Mouse (Mus musculus) heart, embryonic 14.5 days (tissue): ENCODE results near the gene Plxnc1. TPM values are rescaled to one million over a fixed set of nuclear protein-coding genes. Genes with fewer than 3 reads are reported as not detected.

Experiments used
- ATAC-seq: fragments of 200-750 bp; cut with Nextera tagmentation; 2 replicates; pipeline ENCODE4 v1.8.0; 2017; ENCODE audit warnings: low read depth, moderate TSS enrichment; ENCODE audit not compliant: insufficient number of reproducible peaks, insufficient read depth, low FRiP score
- H3K27ac ChIP-seq, 2 experiments: fragments of 200-500 bp in 1 of 2; fragments of 300-500 bp in 1 of 2; sonication (generic) in 1 of 2; replicated peaks in 1 of 2; 2 replicates each; pipeline ENCODE4 v1.5.1; 2012 to 2014; ENCODE audit warnings: low read depth in 2 of 2, low read length in 2 of 2, control low read depth in 1 of 2, mild to moderate bottlenecking in 1 of 2, mixed read lengths in 1 of 2; ENCODE audit not compliant: control insufficient read depth in 1 of 2, insufficient read depth in 1 of 2
- H3K27me3 ChIP-seq: fragments of 300-500 bp; sonication (generic); 2 replicates; pipeline ENCODE4 v1.6.1; 2014; ENCODE audit warnings: mild to moderate bottlenecking, low read length, control low read depth; ENCODE audit not compliant: control insufficient read depth, insufficient read depth
- H3K36me3 ChIP-seq: fragments of 300-500 bp; sonication (generic); 2 replicates; pipeline ENCODE4 v1.6.1; 2014; ENCODE audit warnings: mild to moderate bottlenecking, control low read depth, low read length, mixed read lengths; ENCODE audit not compliant: control insufficient read depth, insufficient read depth
- H3K4me1 ChIP-seq, 2 experiments: fragments of 200-500 bp in 1 of 2; fragments of 300-500 bp in 1 of 2; sonication (generic) in 1 of 2; 2 replicates each; pipeline ENCODE4 v1.6.1; 2012 to 2014; ENCODE audit warnings: low read length in 2 of 2, control low read depth in 1 of 2, mixed read lengths in 1 of 2; ENCODE audit not compliant: control insufficient read depth in 2 of 2, insufficient read depth in 2 of 2
- H3K4me2 ChIP-seq: fragments of 300-500 bp; sonication (generic); 2 replicates; pipeline ENCODE4 v1.6.1; 2014; ENCODE audit warnings: mild to moderate bottlenecking, low read length
- H3K4me3 ChIP-seq, 2 experiments: fragments of 200-500 bp in 1 of 2; fragments of 300-500 bp in 1 of 2; sonication (generic) in 1 of 2; 2 replicates each; pipeline ENCODE4 v1.5.1; 2012 to 2014; ENCODE audit warnings: low read length in 2 of 2, mild to moderate bottlenecking in 2 of 2, control low read depth in 1 of 2, low read depth in 1 of 2, moderate library complexity in 1 of 2; ENCODE audit not compliant: control insufficient read depth in 1 of 2, insufficient read depth in 1 of 2
- H3K9ac ChIP-seq: fragments of 300-500 bp; sonication (generic); 2 replicates; pipeline ENCODE4 v1.6.1; 2014; ENCODE audit warnings: mild to moderate bottlenecking, low read length
- H3K9me3 ChIP-seq: fragments of 300-500 bp; sonication (generic); 2 replicates; pipeline ENCODE4 v1.6.1; 2016; ENCODE audit warnings: low read length, control low read depth; ENCODE audit not compliant: control insufficient read depth
- whole genome bisulfite sequencing: fragments of 180-500 bp; shearing (Covaris S2); extraction: QIAGEN DNeasy Blood & Tissue Kit; methylation state at CpG from one replicate; pipeline ENCODE4 v1.1.7; 2014; 5-methylcytosine and 5-hydroxymethylcytosine counted together
- polyA plus RNA-seq: library from polyadenylated mRNA; unstranded; fragments of >200 nt; fragmentation: Nextera tagmentation; extraction: Ambion mirVana; gene quantifications from 2 replicates; pipeline ENCODE4 v1.2.1, GENCODE M21; 2014

The Plxnc1 gene
- polyA plus RNA-seq, 1 experiment from 2014 or later, result 6.9 TPM

DNA sequence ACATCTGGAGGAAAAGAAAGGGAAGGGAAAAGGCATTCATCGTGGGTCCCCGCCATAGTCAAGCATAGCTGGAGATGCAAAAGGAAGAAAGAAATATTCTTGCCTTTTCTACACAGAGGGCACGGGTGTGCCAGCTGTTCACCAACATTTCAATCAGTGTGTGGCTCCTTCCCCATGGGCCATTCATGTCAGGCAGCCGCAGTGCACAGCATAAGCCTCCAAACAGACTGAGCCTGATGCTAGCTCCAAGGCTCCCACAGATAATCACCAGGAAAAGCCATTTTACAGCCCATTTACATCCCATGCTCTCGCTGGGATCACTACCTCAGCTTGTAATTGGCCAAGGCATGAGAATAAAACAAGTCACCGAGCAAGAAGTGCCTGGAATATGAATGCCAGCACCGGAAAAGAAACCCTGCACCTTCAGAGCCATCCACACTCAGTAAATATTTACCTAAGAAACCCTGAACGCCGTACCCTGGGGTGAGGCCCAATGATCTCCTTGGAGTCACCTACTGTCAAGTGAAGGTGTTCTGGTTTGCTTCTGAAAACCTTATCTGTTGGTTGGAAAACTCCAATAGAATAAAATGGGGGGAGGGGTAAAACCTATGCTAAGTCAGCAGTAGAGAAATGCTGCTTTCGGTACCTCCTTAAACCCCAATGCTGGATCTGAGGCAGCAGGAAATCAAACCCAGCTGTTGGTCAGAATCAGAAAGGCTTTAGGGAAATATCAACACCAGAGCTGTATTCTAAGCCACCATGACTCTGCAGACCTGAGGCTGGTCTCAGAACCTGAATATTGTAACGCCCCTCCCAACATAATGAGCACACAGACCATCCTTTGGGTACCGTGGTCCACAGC is 77.4 kb downstream of the Plxnc1 start:
- H3K27me3 ChIP-seq, result no peaks in the 10 kb centered on the region
- peaks cover 4% of the 10 kb centered on the region; the same call in 1 of the 2 replicates for H3K9me3 ChIP-seq
- H3K4me2 ChIP-seq, result no peak overlapping the region
- no peaks in the 10 kb centered on the region for H3K4me1 ChIP-seq
- WGBS, result 76% methylated on average over 12 of the region's 12 CpGs
- no peak overlapping the region for H3K27ac ChIP-seq
- H3K36me3 ChIP-seq, result no peaks in the 10 kb centered on the region
- no peak overlapping the region for H3K4me3 ChIP-seq
- H3K9ac ChIP-seq, result no peak overlapping the region
- ATAC-seq, result no peak

DNA sequence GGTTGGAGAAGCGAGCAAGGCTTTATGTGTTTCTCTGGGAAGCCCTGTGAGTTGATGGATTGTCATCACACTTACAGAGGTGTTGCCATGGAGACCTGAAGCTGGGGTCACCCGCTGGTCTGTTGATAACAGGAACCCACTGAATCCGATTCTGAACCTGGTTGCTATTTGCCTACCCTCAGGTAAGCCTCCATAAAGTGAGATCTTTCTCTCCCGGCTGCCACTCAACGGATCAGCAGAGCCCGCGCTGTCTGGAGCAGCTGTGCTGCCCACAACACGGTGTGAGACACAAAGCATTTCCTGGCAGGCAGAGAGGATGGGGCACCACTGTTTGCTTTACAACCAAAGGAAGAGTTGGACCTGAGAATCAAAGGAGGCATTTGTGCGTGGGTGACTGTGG is 79.4 kb downstream of the Plxnc1 start:
- no peak overlapping the region for H3K4me3 ChIP-seq
- H3K9ac ChIP-seq, result no peak overlapping the region
- WGBS, result 41% methylated on average over 9 of the region's 9 CpGs
- ATAC-seq, result no peak
- no peaks in the 10 kb centered on the region for H3K36me3 ChIP-seq
- H3K4me2 ChIP-seq, result no peak overlapping the region
- no peaks in the 10 kb centered on the region for H3K4me1 ChIP-seq
- no peaks in the 10 kb centered on the region for H3K9me3 ChIP-seq
- H3K27me3 ChIP-seq, result no peaks in the 10 kb centered on the region
- H3K27ac ChIP-seq, result no peak overlapping the region

GRCm38 (mm10) chr10:94864199-94864928 is 80.3 kb downstream of the Plxnc1 start:
- Histone ChIP-seq H3K27me3 (no peaks in the 10 kb centered on the region), H3K4me3 (no peak overlapping the region), H3K4me2 (no peak overlapping the region), H3K36me3 (no peaks in the 10 kb centered on the region), H3K27ac (no peak overlapping the region), H3K4me1 (no peaks in the 10 kb centered on the region), H3K9me3 (no peaks in the 10 kb centered on the region), H3K9ac (no peak overlapping the region)
- 85% methylated on average over 9 of the region's 9 CpGs for WGBS
- no peak for ATAC-seq

DNA sequence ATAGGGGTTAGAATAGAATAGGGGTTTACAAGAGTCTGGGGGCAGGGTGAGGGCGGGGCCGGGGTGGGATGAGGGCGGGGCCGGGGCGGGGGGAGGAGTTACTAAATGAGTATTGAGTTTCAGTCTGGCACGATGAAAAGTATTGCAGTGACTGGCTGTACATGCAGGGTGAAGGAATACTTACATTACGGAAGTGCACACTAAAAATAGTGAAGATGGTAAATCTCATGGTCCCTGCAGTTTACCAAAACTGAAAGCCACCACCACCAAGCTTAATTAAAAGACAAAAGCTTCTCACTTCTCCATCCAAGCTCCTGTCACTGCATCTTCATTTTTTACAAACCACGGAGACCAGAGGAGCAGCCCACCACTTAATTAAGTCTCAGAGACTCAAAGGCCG is 81.4 kb downstream of the Plxnc1 start:
- H3K27ac ChIP-seq, result no peak overlapping the region
- H3K4me3 ChIP-seq, result no peak overlapping the region
- ATAC-seq, result no peak
- no peaks in the 10 kb centered on the region for H3K27me3 ChIP-seq
- H3K4me2 ChIP-seq, result no peak overlapping the region
- H3K4me1 ChIP-seq, result no peaks in the 10 kb centered on the region
- H3K9ac ChIP-seq, result no peak overlapping the region
- H3K9me3 ChIP-seq, result no peaks in the 10 kb centered on the region
- WGBS, result 79% methylated on average over 9 of the region's 9 CpGs
- H3K36me3 ChIP-seq, result no peaks in the 10 kb centered on the region

DNA sequence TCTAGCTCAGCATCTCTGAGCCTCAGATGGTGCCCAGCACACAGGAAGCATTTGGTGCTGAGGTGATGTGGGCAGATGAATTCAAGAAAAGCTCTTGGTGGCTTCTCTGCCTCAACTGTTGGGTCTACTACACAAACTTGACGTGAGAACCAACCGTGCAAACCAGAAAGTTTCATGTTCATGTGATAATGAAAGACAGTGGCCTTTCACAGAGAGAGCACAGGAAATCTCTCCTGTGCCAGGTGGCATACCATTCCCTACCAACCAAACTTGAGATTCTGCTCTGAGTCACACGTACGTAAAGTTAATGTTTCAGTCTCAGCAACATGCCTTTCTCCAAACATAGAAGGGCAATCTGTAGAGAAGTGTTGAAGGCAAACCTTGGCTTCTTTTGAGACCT is 83.8 kb downstream of the Plxnc1 start:
- H3K9ac ChIP-seq, result no peak overlapping the region
- H3K27ac ChIP-seq, result no peak overlapping the region
- no peak overlapping the region for H3K4me2 ChIP-seq
- H3K9me3 ChIP-seq, result no peaks in the 10 kb centered on the region
- no peak for ATAC-seq
- H3K4me1 ChIP-seq, result no peaks in the 10 kb centered on the region
- no peaks in the 10 kb centered on the region for H3K27me3 ChIP-seq
- H3K4me3 ChIP-seq, result no peak overlapping the region
- H3K36me3 ChIP-seq, result no peaks in the 10 kb centered on the region
- WGBS, result 95% methylated on average over 4 of the region's 4 CpGs

- no peak for ATAC-seq
- Histone ChIP-seq H3K27me3 (no peaks in the 10 kb centered on the region), H3K27ac (no peak overlapping the region), H3K4me1 (0 out of 4 replicates have a peak, but pooled peaks cover 0 to 5% of the 10 kb centered on the region in 2 experiments), H3K9me3 (no peaks in the 10 kb centered on the region), H3K36me3 (no peaks in the 10 kb centered on the region), H3K4me3 (no peak overlapping the region), H3K4me2 (no peak overlapping the region), H3K9ac (no peak overlapping the region)
- WGBS, result 54% methylated on average over 6 of the region's 6 CpGs
Measured at GRCm38 (mm10) chr10:94858277-94859033, 86.2 kb downstream of the Plxnc1 start.

DNA sequence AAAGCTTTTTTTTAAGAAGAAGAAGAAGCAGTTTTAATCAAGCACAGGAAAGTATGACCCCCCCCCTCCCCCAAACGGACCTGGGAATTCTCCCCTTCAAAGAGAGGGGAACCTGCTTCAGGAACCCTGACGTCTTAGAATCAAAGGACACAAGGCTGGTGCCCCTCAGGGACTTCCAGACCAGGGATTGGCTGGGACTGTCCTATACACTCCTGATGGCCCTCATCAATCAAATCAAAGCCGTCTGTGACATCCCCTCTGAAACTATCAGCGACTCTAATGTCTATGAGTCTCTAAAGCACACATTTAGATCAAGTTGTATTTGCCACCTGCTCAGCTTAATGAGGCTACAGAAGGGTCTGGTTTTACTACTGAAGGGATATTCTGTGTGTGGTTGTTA is 94.1 kb downstream of the Plxnc1 start:
- Histone ChIP-seq H3K36me3 (no peaks in the 10 kb centered on the region), H3K4me2 (no peak overlapping the region), H3K27ac (no peak overlapping the region), H3K9me3 (no peaks in the 10 kb centered on the region), H3K4me3 (no peak overlapping the region), H3K4me1 (0 out of 4 replicates have a peak, but pooled peaks cover 0 to 5% of the 10 kb centered on the region in 2 experiments), H3K27me3 (no peaks in the 10 kb centered on the region), H3K9ac (no peak overlapping the region)
- ATAC-seq, result no peak
- WGBS, result 46% methylated on average over 4 of the region's 4 CpGs
